Mouse (Mus musculus) left cerebral cortex, adult 2 months (tissue): Measurements from ENCODE around the gene Mthfr. TPM values are rescaled to one million over a fixed set of nuclear protein-coding genes. Genes with fewer than 3 reads are reported as not detected.

ENCODE experiments used
- DNase-seq, 2 experiments: peaks; one replicate each; pipeline ENCODE4 v3.0.0; 2021 to 2022; ENCODE audit warnings: low spot score in 2 of 2, mixed read lengths in 1 of 2; ENCODE audit errors: extremely low spot score in 1 of 2
- H3K27ac ChIP-seq: fragments of 200-600 bp; 2 replicates; pipeline ENCODE4 v1.8.1; 2022
- H3K4me3 ChIP-seq: fragments of 200-600 bp; 2 replicates; pipeline ENCODE4 v1.8.1; 2022
- CTCF ChIP-seq: fragments of 200-600 bp; IDR thresholded peaks from 2 replicates; pipeline ENCODE4 v1.8.1; 2022; ENCODE audit warnings: antibody characterized with exemption, mild to moderate bottlenecking, moderate library complexity
- intact Hi-C: fragments of 180-260 bp; cut with DNase I; formaldehyde crosslinking; loops from one replicate; pipeline ENCODE4 v1.15.1; 2025
- total RNA-seq, 2 experiments: library from RNA; stranded (reverse); gene quantifications; 2 replicates each; pipeline ENCODE4 v1.2.3; 2021

Mthfr gene
- total RNA-seq, 2 experiments from 2014 or later = 30.7 to 32.0 TPM

DNA sequence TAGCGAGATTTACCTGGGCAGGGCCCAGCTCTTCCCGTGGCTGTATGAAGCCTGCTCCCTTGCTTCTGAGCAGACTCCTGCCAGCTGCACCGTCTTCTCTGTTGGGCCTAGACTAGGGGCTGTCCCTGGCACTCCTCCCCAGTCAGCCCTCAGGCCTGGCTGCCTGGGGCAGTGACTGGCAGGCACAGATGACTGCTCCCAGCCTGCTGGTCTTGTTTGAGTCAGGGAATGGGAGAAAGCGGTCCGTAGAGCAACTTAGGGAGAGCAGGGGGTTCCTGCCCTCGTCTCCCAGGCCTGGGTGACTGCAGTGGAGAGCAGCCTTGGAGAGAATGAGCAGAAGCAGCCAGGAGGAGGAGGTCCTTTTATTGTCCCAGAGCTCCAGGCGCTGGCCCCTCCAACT lies 17.4 kb downstream of the Mthfr start:
- TF ChIP-seq CTCF = no peak
- intact Hi-C loops = no loop called here
- no peak overlapping the region for H3K4me3 ChIP-seq
- no peak overlapping the region for H3K27ac ChIP-seq
- no peak for DNase-seq

DNA sequence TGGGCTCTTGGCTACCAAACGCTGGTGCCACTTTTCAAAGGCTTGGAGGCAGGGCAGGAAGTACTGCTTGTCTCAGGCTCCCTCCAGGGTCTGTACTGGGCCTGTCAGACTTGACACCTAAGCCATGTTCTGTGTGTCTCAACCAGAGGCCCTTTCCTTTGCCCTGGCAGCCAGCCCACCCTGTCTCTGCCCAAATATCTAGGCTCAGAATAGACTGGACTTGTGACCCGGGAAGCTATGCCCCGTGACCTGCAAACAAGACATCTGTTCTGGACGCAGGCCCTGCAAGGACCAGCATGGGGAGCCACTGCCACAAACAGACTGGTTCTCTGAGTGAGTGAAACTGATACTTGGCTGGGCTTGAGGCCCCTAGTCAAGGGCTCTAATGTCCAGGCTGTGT lies 17.9 kb downstream of the Mthfr start:
- H3K4me3 ChIP-seq = no peak overlapping the region
- no peak overlapping the region for H3K27ac ChIP-seq
- intact Hi-C loops = no loop called here
- no peak for DNase-seq
- no peak for TF ChIP-seq CTCF

DNA sequence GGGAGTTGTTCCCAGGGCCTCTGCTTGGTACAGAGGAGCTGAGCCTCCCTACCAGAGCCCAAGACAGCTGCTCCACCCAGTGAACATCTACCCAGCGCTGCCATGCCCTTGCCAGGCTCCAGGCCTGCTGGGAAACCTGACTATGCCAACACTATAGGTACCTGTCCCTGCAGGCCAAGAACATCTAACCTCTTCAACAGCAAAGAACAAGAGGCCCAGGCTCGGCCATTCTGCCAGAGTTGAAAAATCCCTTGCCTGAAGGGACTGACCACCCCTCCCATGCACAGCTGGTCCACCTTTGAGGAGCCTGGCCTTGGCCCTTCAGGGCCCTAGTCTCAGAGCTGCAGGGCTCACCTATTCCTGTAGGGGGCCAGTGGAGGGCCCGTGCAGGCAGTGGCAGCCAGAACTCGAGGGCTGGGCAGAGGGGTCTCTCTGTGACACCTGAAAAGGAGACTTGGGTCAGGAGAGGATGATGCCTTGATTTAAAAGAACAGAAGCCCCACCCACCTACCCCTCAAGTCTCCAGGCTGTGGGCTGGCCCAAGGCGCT lies 18.9 kb downstream of the Mthfr start:
- TF ChIP-seq CTCF = peak; percentile 30
- Histone ChIP-seq H3K4me3 (no peak overlapping the region), H3K27ac (0 out of 2 replicates have a peak overlapping the region, but pooled peaks have one; percentile 6)
- intact Hi-C loops = no loop called here
- DNase-seq = no peak

DNA sequence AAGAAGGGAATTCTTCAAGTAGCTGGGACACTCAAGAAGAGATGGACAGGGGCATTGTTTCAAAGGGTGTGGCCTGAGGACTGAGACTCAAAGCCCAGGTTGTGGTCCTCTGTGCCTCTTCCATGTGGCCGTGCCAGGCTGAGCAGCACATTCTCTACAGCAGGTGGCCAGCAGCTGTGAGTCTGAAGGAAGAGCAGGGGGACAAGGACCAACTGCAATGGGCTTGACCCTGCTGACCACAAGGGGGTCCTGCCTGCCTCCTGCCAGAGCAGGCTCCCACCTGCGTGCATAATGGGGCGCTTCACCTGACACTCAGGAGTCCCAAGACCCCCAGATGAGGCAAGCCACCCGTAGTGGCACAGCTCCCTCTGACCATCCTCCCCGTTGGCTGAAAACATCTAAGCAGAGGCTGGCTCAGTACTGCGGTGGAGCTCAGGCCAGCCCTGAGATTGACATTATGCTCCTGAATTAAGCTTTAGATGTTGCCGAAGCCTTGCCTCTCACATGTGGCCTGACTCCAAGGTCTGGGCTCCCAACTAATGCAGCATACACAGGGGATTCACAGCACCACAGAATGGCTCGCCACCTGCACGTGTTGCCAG lies 19.4 kb downstream of the Mthfr start:
- H3K27ac ChIP-seq = peak overlapping the region; percentile 63

DNA sequence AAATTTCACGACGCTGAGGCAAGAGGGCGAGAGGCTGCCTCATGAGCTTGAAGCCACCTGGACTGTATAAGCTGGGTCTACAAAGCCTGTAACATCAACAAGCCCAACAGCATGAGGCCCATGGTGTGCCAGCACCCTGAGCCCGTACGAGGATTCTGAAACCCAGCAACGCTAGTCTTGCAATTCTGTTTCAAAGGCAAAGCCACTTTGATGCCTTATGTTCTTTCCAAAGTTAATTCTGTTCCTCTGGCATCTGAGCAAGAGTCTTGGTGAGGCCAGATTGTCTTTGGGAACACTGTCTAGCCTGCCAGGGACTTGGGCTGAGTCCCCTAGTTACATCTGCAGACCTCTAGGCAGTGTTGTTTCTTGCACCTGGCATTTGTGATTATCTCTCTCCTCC lies 20.1 kb downstream of the Mthfr start:
- no peak for DNase-seq
- intact Hi-C loops = no loop called here
- H3K4me3 ChIP-seq = no peak overlapping the region
- no peak; the same call in 1 of the 2 replicates for TF ChIP-seq CTCF
- no peak overlapping the region; the same call in 1 of the 2 replicates for H3K27ac ChIP-seq

More for the DNA sequence above, 19.4 kb downstream of the Mthfr start:
- intact Hi-C loops = no loop called here
- no peak for DNase-seq
- no peak for TF ChIP-seq CTCF
- no peak overlapping the region for H3K4me3 ChIP-seq

DNA sequence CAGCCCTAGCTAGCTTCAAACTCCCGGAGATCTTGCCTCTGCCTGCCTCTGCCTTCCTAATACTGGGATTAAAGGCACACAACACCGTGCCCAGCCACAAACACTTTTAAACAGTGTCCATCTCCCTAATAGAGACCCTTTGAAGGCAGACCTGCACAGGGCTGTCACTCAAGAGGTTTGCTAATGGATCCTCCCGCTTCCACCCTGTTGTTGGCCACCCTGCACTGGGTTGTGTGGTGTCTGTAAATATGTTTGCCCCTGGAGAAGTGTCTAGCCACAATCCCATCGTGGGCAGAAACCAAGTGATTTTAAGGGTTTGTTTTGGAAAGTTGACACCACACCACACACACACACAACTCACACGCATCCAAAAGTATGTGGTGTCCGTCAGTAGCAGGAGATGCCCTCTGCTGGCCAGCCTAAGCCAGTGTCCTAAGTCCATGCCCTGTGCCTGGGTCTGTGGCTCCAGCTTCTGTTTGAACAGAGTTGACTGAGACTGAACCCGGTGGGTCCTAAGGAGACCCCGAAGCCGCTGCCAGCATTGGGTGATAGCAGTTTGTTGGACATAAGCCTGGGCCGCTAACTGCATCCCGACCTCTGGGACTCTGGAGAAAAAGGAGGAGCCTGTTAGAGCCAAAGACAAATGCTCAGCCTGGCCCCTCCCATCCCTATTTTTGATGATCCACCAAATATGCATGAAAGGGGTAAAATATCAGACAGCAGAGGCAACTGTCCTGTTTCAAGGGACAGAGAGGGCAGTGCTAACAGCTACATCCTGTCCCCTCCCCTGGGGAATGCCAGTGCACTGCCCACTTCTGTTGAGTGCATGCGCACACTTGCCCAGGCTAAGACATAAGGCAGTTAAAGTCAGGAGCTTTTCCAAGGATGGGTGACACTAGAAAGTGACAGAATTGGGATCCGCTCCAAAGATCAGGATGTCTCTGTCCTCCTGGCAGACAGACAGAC lies 21.5 kb downstream of the Mthfr start:
- no peak overlapping the region for H3K4me3 ChIP-seq
- intact Hi-C loops = no loop called here
- no peak for DNase-seq
- no peak overlapping the region for H3K27ac ChIP-seq
- TF ChIP-seq CTCF = peak; percentile 57

DNA sequence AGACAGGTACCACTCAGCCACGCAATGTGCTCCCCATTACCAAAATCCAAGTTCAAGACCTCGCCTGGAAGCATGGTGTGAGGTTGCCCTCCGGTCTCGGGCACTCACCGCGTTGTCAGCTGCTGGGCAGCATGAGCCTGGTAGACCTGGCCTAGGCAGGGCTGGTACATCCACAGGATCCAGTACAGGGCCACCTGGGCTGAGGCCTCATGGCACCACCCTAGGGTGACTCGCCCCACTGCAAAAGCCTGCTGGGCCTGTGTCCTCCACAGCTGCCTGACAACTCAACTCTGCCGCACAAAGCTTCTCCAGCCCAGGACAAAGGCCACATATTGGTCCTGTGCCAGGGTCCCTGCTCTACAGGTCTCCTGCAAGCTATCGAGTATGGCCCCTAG lies 22.2 kb downstream of the Mthfr start:
- TF ChIP-seq CTCF = no peak
- intact Hi-C loops = no loop called here
- no peak overlapping the region for H3K4me3 ChIP-seq
- no peak overlapping the region for H3K27ac ChIP-seq
- no peak for DNase-seq

DNA sequence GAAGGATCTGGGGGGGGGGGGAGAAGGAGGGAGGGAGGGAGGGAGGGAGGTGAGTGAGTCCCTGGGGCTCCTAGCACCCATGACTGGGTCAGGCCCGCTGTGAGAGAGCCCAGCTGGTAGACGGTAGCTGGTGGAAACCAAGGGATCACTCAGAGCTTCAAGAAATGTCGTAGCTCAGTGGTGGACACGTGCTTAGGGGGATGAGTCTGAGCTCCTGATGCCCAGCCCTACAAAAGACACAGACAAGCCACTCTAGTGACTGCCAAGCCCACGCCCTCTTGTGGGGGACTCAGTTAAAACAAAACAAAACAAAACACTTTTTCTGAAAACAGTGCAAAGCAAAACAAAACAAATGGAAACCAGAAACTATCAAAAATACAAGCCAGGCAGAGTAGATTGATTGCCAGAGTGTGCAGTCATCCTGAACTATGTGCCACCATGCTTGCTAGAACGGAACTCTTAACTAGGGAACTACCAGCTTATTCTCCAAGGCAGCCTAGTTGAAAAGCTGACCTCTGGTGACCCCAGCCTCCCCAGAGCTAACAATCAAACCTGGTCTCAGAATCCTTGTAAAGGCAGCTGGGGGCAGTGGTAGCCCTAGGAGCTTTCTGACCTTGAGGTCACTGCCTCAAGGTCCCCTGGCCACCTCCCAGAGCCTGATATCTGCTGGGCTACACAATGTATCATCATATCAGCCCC lies 27.0 kb downstream of the Mthfr start:
- intact Hi-C loops = no loop called here
- no peak for DNase-seq
- no peak overlapping the region for H3K27ac ChIP-seq
- H3K4me3 ChIP-seq = no peak overlapping the region
- TF ChIP-seq CTCF = peak; percentile 30

DNA sequence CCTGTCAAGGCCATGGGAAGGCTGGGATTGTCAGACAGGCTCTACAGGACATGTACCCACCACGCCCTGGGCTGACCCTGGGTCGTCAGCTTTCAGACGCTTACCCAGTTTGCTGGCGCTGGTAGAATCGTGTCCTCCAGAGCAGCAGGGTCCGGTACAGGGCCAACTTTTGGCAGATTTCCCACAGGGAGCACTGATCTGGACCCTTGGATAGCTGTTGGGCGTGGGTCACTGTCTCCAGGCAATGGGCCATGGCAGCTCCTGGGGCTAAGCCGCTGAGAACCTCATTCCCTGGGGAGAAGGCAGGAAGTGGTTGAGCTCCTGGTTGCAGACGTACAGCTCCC lies 27.5 kb downstream of the Mthfr start:
- no peak for DNase-seq
- no peak overlapping the region for H3K4me3 ChIP-seq
- intact Hi-C loops = no loop called here
- TF ChIP-seq CTCF = no peak
- H3K27ac ChIP-seq = no peak overlapping the region

DNA sequence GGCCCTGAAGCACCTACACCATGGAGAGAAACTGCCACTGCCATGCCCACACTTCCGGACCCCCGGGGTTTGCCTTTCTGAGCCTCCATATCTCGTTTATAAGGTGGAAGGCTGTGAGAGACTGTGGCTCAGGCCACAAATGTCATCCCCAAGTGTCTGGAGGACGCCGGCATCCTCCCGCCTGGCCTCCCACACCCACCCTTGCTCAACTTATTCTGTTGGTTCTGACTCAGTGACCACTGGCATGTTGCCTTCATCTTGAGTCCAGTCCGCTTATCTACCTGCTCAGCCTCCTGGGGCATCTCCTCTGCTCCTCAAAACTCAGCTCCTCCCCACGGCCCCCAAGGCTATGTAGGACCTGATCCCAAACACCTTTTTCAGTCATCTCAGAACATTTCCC lies 28.5 kb downstream of the Mthfr start:
- Histone ChIP-seq H3K27ac (no peak overlapping the region), H3K4me3 (no peak overlapping the region)
- no peak for TF ChIP-seq CTCF
- DNase-seq = no peak
- intact Hi-C loops = no loop called here

DNA sequence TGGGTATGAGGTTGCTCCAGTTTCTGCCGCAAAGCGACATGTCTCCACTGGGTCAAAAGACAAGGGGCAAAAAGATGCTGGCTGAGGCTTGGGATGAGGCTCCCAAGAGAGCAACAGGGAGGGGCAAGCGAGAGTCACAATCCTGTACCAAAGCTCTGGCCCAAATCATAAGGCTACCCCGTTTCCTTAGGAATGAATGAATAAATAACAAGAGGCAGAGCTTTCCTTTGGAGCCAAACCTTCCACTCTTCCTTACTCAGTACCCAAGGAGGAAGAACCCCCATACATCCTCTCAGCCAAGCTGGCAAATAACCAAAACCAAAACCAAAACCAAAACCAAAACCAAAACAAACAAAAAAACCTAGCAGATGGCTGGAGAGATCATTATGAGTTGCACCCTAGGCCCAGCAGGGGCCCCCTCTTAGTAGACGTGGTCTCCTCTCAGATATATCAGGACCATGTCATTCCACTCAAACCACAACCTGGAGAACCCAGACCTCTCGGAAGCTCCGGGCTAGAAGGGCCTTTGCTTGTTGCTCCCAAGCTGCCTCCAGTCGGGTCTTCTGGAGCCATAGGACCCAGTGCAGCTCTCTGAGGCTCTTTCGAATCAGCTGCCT lies 30.8 kb downstream of the Mthfr start:
- no peak overlapping the region for H3K4me3 ChIP-seq
- intact Hi-C loops = no loop called here
- TF ChIP-seq CTCF = no peak
- DNase-seq = no peak
- no peak overlapping the region for H3K27ac ChIP-seq

DNA sequence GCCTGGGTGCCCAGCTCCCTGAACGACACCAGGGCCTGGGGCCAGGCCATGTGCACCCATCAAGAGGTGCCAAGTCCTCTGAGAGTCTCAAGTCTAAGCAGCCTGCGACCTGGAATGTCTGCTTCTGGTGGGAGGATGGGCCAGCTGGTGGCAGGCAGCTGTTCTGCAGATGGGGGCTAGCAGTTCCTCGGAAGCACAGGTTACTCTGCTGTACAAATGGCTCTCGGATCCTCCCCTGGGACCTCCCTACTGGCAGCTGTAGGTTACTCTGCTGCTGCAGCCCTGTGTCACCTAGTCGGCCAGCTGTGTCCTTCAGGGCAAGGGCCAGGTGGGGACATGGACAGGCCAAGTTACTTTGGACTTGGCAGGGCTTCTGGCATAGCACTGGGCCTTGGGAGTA lies 32.6 kb downstream of the Mthfr start:
- intact Hi-C loops = no loop called here
- DNase-seq = no peak
- no peak overlapping the region for H3K27ac ChIP-seq
- TF ChIP-seq CTCF = no peak
- H3K4me3 ChIP-seq = no peak overlapping the region
